ENCODE assay signal across 14 mouse cellular contexts in the genomic region with DNA sequence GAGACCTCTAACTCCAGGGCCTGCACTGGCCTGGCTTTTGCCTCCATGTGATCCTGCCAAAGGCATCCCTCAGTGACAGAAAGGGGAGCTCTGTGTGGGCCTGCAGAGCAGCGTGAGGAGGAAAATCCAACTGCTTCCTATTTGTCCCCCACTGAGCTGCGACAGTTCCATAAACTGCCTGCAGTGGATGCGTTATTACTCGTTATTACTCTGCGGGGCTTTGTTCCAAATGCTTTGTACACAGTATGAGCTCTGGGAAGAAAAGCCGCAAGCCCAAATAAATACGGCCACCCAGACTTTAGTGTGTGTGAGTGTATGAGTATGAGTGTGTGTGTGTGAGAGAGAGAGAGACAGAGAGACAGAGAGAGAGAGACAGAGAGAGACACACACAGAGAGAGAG.
A peak's percentile ranks its signal among the peaks of the same experiment; 100 is the strongest.
DNase-seq lines count a peak whose midpoint lies in the region; ATAC-seq lines count a peak whose summit lies in the region.
"Had no signal": no experiment of that assay in that cellular context is flagged by ENCODE, and none has a peak within 500 bp of the region (broad histone marks: within the 10 kb centered on the region; RNA-seq: fewer than 3 reads in every experiment).

No protein-coding gene starts in this region.

- H3K4me3 ChIP-seq in kidney, embryonic 14.5 days (ENCODE audit: low read length), result no peak overlapping the region
- no peak overlapping the region for H3K4me3 ChIP-seq in forebrain, embryonic 12.5 days (replicated peaks)
- no peak overlapping the region for H3K4me3 ChIP-seq in forebrain, embryonic 14.5 days (ENCODE audit: low read depth, low read length)
- H3K4me3 ChIP-seq in midbrain, embryonic 15.5 days, result no peak overlapping the region
- H3K4me3 ChIP-seq: heart, embryonic 10.5 days; limb, embryonic 15.5 days had no signal

- WGBS in kidney, embryonic 14.5 days, result 64% methylated on average over 7 of the region's 7 CpGs
- 39% methylated on average over 7 of the region's 7 CpGs for WGBS in forebrain, embryonic 12.5 days
- WGBS in forebrain, embryonic 14.5 days, result 31% methylated on average over 7 of the region's 7 CpGs
- WGBS in midbrain, embryonic 15.5 days, result 45% methylated on average over 7 of the region's 7 CpGs

- intact Hi-C loops in left cerebral cortex, postnatal 14 days (cut with DNase I), result no loop called here

- H3K36me3 ChIP-seq in kidney, embryonic 14.5 days (ENCODE audit: control insufficient read depth, insufficient read depth, low read length), result no peaks in the 10 kb centered on the region
- no peaks in the 10 kb centered on the region for H3K36me3 ChIP-seq in forebrain, embryonic 12.5 days (replicated peaks)
- H3K36me3 ChIP-seq in forebrain, embryonic 14.5 days (ENCODE audit: control insufficient read depth, insufficient read depth, low read length), result no peaks in the 10 kb centered on the region
- no peaks in the 10 kb centered on the region for H3K36me3 ChIP-seq in midbrain, embryonic 15.5 days (replicated peaks)
- H3K36me3 ChIP-seq: heart, embryonic 10.5 days; limb, embryonic 15.5 days had no signal

- no peaks in the 10 kb centered on the region for H3K27me3 ChIP-seq in kidney, embryonic 14.5 days (ENCODE audit: control insufficient read depth, insufficient read depth, low read length)
- peaks cover 32% of the 10 kb centered on the region for H3K27me3 ChIP-seq in forebrain, embryonic 12.5 days
- H3K27me3 ChIP-seq in forebrain, embryonic 14.5 days (replicated peaks; ENCODE audit: control insufficient read depth, insufficient read depth, low read length), result no peaks in the 10 kb centered on the region
- no peaks in the 10 kb centered on the region; the same call in 1 of the 2 replicates for H3K27me3 ChIP-seq in midbrain, embryonic 15.5 days (replicated peaks)

- H3K9ac ChIP-seq in kidney, embryonic 14.5 days (ENCODE audit: low read depth, low read length), result no peak overlapping the region
- H3K9ac ChIP-seq in forebrain, embryonic 12.5 days, result no peak overlapping the region
- H3K9ac ChIP-seq in forebrain, embryonic 14.5 days (ENCODE audit: low read length), result peak overlapping the region; percentile 29; the same call in 1 of the 2 replicates
- no peak overlapping the region for H3K9ac ChIP-seq in midbrain, embryonic 15.5 days
- H3K9ac ChIP-seq: limb, embryonic 15.5 days had no signal

- H3K27ac ChIP-seq in kidney, embryonic 14.5 days (ENCODE audit: low read depth, low read length), result no peak overlapping the region
- H3K27ac ChIP-seq in forebrain, embryonic 12.5 days, result 0 out of 2 replicates have a peak overlapping the region, but pooled peaks have one; percentile 8
- peak overlapping the region; percentile 97 for H3K27ac ChIP-seq in forebrain, embryonic 14.5 days (ENCODE audit: low read depth, low read length)
- H3K27ac ChIP-seq in midbrain, embryonic 15.5 days, result 0 out of 2 replicates have a peak overlapping the region, but pooled peaks have one; percentile 11
- H3K27ac ChIP-seq: heart, embryonic 10.5 days; limb, embryonic 15.5 days had no signal

- peak; percentile 20 for DNase-seq in kidney, postnatal 10 days
- peak; percentile 77 for DNase-seq in forebrain, embryonic 14.5 days (ENCODE audit: low spot score)
- no peak for DNase-seq in left cerebral cortex, postnatal 14 days (ENCODE audit: low spot score in 2 of 2)
- DNase-seq in embryo, embryonic 11 days, result no peak
- DNase-seq: gastrocnemius, postnatal 14 days; kidney, adult 18-20 months; lung, adult 2 months; right cerebral cortex, postnatal 14 days had no signal

- H3K4me2 ChIP-seq in kidney, embryonic 14.5 days (replicated peaks; ENCODE audit: low read depth, low read length), result no peak overlapping the region
- no peak overlapping the region for H3K4me2 ChIP-seq in forebrain, embryonic 12.5 days
- H3K4me2 ChIP-seq in forebrain, embryonic 14.5 days (ENCODE audit: low read length), result no peak overlapping the region
- no peak overlapping the region for H3K4me2 ChIP-seq in midbrain, embryonic 15.5 days
- H3K4me2 ChIP-seq: limb, embryonic 15.5 days had no signal

- no peak for ATAC-seq in kidney, embryonic 14.5 days (ENCODE audit: low FRiP score, low TSS enrichment)
- no peak for ATAC-seq in forebrain, embryonic 12.5 days (ENCODE audit: low FRiP score)
- ATAC-seq in forebrain, embryonic 14.5 days, result no peak
- no peak for ATAC-seq in midbrain, embryonic 15.5 days (replicated peaks)
- ATAC-seq: activated CD4-positive, CD25-positive, alpha-beta regulatory T cell, adult 4 months had no signal

- peaks cover 7% of the 10 kb centered on the region for H3K4me1 ChIP-seq in kidney, embryonic 14.5 days (ENCODE audit: control insufficient read depth, insufficient read depth, low read length)
- peaks cover 20% of the 10 kb centered on the region for H3K4me1 ChIP-seq in forebrain, embryonic 12.5 days
- peaks cover 19% of the 10 kb centered on the region for H3K4me1 ChIP-seq in forebrain, embryonic 14.5 days (ENCODE audit: control insufficient read depth, insufficient read depth, low read length)
- peaks cover 13% of the 10 kb centered on the region for H3K4me1 ChIP-seq in midbrain, embryonic 15.5 days

- H3K9me3 ChIP-seq in kidney, embryonic 14.5 days (ENCODE audit: control insufficient read depth, low read length), result 0 out of 2 replicates have a peak, but pooled peaks cover 2% of the 10 kb centered on the region
- H3K9me3 ChIP-seq in forebrain, embryonic 12.5 days, result no peaks in the 10 kb centered on the region
- H3K9me3 ChIP-seq in forebrain, embryonic 14.5 days (replicated peaks; ENCODE audit: control insufficient read depth, low read length), result no peaks in the 10 kb centered on the region
- no peaks in the 10 kb centered on the region for H3K9me3 ChIP-seq in midbrain, embryonic 15.5 days
- H3K9me3 ChIP-seq: heart, embryonic 10.5 days; limb, embryonic 15.5 days had no signal

Comparison
In these comparisons a context has a peak if more than half of its experiments do, and no peak if none do; other contexts are left out.
1. DNase-seq: peak in kidney, postnatal 10 days (single experiment) and forebrain, embryonic 14.5 days (single experiment); none in left cerebral cortex, postnatal 14 days (0 of 2) and embryo, embryonic 11 days (single experiment).